Mouse (Mus musculus) left cerebral cortex, adult 2 months (tissue): Measurements from ENCODE around the gene Cnnm2. TPM values are rescaled to one million over a fixed set of nuclear protein-coding genes. Genes with fewer than 3 reads are reported as not detected.
"Not testable (repeated sequence)": the region's sequence is repeated elsewhere in the genome, so short reads cannot be mapped to it uniquely, and the experiment has no call there.

ENCODE experiments used
- DNase-seq, 2 experiments: peaks; one replicate each; pipeline ENCODE4 v3.0.0; 2021 to 2022; ENCODE audit warnings: low spot score in 2 of 2, mixed read lengths in 1 of 2; ENCODE audit errors: extremely low spot score in 1 of 2
- H3K27ac ChIP-seq: fragments of 200-600 bp; 2 replicates; pipeline ENCODE4 v1.8.1; 2022
- H3K4me3 ChIP-seq: fragments of 200-600 bp; 2 replicates; pipeline ENCODE4 v1.8.1; 2022
- CTCF ChIP-seq: fragments of 200-600 bp; IDR thresholded peaks from 2 replicates; pipeline ENCODE4 v1.8.1; 2022; ENCODE audit warnings: antibody characterized with exemption, mild to moderate bottlenecking, moderate library complexity
- intact Hi-C: fragments of 180-260 bp; cut with DNase I; formaldehyde crosslinking; loops from one replicate; pipeline ENCODE4 v1.15.1; 2025
- total RNA-seq, 2 experiments: library from RNA; stranded (reverse); gene quantifications; 2 replicates each; pipeline ENCODE4 v1.2.3; 2021

Gene Cnnm2
- total RNA-seq, 2 experiments from 2014 or later, result 35.7 to 37.3 TPM

DNA sequence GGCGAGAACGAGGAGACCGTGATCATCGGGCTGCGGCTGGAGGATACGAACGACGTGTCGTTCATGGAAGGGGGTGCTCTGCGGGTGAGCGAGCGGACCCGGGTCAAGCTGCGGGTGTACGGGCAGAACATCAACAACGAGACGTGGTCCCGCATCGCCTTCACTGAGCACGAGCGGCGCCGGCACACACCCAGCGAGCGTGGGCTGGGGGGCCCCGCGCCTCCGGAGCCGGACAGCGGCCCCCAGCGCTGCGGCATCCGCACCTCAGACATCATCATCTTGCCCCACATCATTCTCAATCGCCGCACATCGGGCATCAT, 535 bp downstream of the Cnnm2 start:
- no peak for DNase-seq
- H3K27ac ChIP-seq, result peak overlapping the region; percentile 98
- no peak for TF ChIP-seq CTCF
- intact Hi-C loops, result loop anchor here (1.0 to 10.0 kb wide), 4 partner anchors 107 to 280 kb away; no protein-coding TSS in a partner anchor
- peak overlapping the region; percentile 77 for H3K4me3 ChIP-seq

DNA sequence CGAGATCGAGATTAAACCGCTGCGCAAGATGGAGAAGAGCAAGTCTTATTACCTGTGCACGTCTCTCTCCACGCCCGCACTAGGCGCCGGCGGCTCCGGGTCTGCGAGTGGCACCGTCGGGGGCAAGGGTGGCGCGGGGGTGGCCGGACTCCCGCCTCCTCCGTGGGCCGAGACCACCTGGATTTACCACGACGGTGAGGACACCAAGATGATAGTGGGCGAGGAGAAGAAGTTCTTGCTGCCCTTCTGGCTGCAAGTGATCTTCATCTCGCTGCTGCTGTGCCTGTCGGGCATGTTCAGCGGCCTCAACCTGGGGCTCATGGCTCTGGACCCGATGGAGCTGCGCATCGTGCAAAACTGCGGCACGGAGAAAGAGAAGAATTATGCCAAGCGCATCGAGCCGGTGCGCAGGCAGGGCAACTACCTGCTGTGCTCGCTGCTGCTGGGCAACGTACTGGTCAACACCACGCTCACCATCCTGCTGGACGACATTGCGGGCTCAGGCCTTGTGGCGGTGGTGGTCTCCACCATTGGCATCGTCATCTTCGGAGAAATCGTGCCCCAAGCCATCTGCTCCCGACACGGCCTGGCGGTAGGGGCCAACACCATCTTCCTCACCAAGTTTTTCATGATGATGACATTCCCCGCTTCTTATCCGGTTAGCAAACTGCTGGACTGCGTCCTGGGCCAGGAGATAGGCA, 1.0 kb downstream of the Cnnm2 start:
- peak overlapping the region; percentile 98 for H3K27ac ChIP-seq
- intact Hi-C loops, result loop anchor here (5.0 to 10.0 kb wide), 2 partner anchors 202 to 280 kb away; no protein-coding TSS in a partner anchor
- peak overlapping the region; percentile 77 for H3K4me3 ChIP-seq
- TF ChIP-seq CTCF, result no peak
- DNase-seq, result peak; percentile 38 to 43

DNA sequence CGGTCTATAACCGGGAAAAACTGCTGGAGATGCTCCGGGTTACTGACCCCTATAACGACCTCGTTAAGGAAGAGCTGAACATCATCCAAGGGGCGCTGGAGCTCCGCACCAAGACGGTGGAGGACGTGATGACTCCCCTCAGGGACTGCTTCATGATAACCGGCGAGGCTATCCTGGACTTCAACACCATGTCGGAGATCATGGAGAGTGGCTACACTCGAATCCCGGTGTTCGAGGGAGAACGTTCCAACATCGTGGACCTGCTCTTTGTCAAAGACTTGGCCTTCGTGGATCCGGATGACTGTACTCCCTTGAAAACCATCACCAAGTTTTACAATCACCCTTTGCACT, 1.6 kb downstream of the Cnnm2 start:
- intact Hi-C loops, result loop anchor here (5.0 to 10.0 kb wide), 2 partner anchors 202 to 279 kb away; no protein-coding TSS in a partner anchor
- Histone ChIP-seq H3K27ac (peak overlapping the region; percentile 98), H3K4me3 (peak overlapping the region; percentile 77)
- no peak for TF ChIP-seq CTCF
- no peak for DNase-seq

DNA sequence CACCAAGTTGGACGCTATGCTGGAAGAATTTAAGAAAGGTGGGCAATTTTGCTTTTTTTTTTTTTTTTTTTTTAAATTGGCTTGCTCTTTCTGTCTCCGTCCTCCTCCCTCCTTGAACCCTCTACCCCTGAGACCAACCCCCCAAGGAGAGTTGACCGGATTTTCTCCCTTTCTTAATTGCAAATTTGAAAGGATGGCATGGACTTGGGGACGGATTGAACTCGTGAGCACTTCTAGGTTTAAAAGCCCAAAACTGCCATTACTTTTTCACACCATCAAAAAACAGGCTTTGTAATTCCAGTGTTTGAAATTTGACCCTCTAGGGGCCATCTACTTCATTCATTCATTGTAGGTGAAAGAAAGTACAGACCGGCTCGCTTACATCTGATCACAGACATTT, 2.0 kb downstream of the Cnnm2 start:
- H3K4me3 ChIP-seq, result peak overlapping the region; percentile 77
- no peak for TF ChIP-seq CTCF
- peak overlapping the region; percentile 98; the same call in 1 of the 2 replicates for H3K27ac ChIP-seq
- intact Hi-C loops, result loop anchor here (5.0 to 10.0 kb wide), 2 partner anchors 201 to 279 kb away; no protein-coding TSS in a partner anchor
- no peak for DNase-seq

DNA sequence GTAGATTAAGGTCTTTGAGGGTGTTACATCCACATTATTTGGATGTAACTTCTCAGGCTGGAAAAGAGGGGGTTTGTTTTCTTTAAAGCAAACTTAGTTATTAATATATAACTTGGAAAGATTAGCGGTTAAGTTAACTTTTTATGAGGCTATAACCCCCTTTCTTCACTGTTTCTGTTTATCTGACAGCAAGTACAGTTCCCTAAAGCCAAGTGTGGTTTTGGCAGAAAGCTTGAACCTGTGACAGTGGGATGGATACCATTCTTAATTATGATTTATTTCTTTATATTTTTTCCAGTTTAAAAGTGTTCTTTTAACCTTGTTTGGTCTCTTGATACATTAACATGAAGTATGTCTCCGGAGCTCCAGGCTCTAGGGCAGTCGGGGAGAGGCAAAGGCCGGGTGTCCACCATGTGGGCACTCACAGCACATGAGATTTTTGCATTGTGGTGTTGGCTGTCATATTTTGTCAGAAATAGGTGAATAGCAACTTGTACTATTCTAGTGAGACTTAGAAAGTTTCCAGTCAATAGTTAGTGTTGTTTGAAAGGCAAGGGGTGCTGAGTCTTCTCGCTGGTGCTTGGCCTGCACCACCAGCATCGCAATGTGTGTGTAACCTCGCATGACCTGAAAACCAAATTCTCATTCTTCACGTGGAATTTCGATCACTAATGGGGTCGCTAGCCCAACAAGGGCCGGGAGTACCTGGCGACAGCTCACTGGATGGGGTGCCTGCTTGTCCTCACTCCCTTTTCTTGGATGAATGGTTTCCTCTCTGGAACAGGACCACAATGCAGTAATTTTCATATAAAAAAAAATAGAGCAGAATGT, 2.8 kb downstream of the Cnnm2 start:
- Histone ChIP-seq H3K27ac (no peak overlapping the region), H3K4me3 (peak overlapping the region; percentile 77)
- no peak for DNase-seq
- intact Hi-C loops, result loop anchor here (5.0 to 10.0 kb wide), 2 partner anchors 201 to 278 kb away; no protein-coding TSS in a partner anchor
- TF ChIP-seq CTCF, result no peak

DNA sequence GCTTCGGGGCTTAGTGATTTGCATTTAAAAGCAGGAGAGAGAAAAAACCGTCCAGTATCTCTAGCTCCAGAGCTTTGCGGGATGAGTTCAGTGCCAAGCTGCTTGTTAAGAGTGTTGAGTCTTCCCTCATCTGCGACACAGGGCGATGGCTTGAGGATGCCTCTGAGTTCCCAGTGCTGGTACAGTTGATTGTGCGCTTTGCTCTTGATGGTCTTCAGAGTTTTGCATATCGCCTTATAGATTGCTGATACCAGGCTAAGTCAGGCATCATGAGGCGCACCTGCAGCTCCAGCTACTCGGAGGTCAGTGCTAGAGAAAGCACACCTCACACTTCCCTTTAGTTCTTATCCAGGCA, 3.3 kb downstream of the Cnnm2 start:
- Histone ChIP-seq H3K4me3 (peak overlapping the region; percentile 77), H3K27ac (no peak overlapping the region)
- intact Hi-C loops, result loop anchor here (5.0 to 10.0 kb wide), 2 partner anchors 200 to 278 kb away; no protein-coding TSS in a partner anchor
- no peak for TF ChIP-seq CTCF
- DNase-seq, result no peak

DNA sequence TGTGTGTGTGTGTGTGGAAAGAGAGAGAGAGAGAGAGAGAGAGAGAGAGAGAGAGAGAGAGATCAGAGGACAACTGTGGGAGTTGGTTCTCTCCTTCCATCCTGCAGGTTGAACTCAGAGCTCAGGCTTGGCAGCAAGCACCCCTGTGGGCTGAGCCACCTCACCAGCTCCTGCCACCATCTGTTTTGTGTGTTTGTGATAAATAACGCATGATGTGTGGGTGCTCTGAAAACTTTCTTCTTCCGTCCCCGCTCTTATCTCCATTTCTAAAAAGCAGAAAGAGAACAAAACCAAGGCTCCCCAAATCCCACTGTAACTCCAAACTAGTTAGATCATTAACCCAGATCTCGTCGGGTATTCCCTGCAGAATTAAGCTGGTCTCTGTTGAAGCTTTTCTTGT, 4.7 kb downstream of the Cnnm2 start:
- Histone ChIP-seq H3K4me3 (peak overlapping the region; percentile 29), H3K27ac (no peak overlapping the region)
- intact Hi-C loops, result loop anchor here (10.0 kb wide), 1 partner anchor 199 kb away; no protein-coding TSS in a partner anchor
- no peak for TF ChIP-seq CTCF
- no peak for DNase-seq

DNA sequence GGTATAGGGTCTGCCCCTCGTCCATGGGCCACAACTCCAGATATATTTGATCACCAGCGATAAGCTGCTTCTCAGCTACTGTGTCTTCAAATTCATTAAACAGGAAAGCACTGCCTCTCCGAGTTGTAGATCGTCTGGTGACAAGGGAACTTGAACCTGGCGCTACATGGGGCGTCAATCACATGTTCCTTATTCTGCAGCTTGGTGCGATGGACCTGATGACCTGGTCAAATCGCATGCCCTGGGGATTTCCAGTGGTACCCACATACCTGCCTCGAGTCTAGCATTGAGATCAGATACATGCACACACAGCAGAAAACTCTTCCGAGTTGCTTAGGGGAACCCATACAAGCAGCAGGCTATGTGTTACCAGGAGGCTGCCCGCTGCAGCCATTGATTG, 8.4 kb downstream of the Cnnm2 start:
- intact Hi-C loops, result loop anchor here (10.0 kb wide), 1 partner anchor 195 kb away; no protein-coding TSS in a partner anchor
- Histone ChIP-seq H3K27ac (no peak overlapping the region), H3K4me3 (no peak overlapping the region)
- TF ChIP-seq CTCF, result no peak
- DNase-seq, result no peak

DNA sequence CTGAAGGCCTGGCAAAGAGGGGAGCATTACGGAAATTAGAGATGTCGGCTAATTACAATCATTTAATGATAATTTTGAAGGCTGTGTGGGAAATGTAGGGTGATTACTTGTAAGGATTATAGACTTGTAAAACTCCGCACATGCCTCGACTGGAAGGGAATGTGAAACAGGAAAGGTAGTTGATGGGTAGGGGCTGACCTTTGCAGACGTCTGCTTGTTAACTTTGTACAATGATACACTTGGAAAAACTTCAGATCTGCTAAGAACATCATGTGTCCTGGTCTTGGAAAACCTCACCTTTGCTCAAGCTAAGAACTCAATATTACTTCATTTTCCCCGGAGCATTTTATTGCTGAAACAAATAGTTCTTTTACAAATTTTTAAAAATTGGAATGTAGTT, 10.4 kb downstream of the Cnnm2 start:
- no peak for DNase-seq

DNA sequence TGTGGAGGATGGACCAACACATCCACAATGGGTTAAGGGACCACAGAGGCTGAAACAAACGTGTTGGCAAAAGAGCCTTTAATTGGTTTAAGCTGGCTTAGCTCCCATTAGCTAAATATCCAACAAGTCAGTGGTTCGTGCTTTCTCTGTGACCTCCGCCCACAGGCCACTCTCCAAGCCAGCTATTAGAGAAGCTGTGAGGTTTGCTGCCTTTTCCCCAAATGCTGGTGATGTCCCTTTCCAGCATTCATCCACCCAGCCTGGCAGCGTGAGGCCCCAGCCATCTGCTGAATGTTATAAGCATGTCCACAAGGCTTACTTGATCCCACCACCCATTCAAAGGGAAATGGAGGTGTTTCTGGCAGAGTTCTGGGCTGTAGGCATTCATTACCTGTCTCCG, 15.0 kb downstream of the Cnnm2 start:
- Histone ChIP-seq H3K27ac (no peak overlapping the region), H3K4me3 (no peak overlapping the region)
- no peak for TF ChIP-seq CTCF
- DNase-seq, result no peak
- intact Hi-C loops, result no loop called here

More for the DNA sequence above, 10.4 kb downstream of the Cnnm2 start:
- intact Hi-C loops, result no loop called here
- Histone ChIP-seq H3K27ac (no peak overlapping the region), H3K4me3 (no peak overlapping the region)
- TF ChIP-seq CTCF, result no peak

DNA sequence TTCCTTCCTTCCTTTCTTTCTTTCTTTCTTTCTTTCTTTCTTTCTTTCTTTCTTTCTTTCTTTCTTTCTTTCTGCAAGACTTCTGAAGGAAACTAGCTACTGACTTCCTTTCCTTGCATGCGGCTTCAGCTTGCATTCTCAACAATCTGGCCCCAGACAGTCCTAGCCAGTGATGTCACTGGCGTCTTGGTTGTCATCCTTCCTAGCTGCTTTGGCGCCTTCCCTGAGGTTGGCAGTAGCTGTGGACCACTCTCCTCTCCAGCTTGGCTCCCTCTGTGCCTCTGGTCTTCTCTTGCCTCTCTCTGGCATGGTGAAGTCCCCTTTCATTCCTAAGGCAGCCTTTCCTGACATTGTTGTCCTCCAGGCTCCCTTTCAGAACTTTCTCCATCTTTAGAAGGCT, 15.5 kb downstream of the Cnnm2 start:
- H3K4me3 ChIP-seq, result no peak overlapping the region
- no peak for DNase-seq
- intact Hi-C loops, result no loop called here
- TF ChIP-seq CTCF, result no peak
- no peak overlapping the region for H3K27ac ChIP-seq

DNA sequence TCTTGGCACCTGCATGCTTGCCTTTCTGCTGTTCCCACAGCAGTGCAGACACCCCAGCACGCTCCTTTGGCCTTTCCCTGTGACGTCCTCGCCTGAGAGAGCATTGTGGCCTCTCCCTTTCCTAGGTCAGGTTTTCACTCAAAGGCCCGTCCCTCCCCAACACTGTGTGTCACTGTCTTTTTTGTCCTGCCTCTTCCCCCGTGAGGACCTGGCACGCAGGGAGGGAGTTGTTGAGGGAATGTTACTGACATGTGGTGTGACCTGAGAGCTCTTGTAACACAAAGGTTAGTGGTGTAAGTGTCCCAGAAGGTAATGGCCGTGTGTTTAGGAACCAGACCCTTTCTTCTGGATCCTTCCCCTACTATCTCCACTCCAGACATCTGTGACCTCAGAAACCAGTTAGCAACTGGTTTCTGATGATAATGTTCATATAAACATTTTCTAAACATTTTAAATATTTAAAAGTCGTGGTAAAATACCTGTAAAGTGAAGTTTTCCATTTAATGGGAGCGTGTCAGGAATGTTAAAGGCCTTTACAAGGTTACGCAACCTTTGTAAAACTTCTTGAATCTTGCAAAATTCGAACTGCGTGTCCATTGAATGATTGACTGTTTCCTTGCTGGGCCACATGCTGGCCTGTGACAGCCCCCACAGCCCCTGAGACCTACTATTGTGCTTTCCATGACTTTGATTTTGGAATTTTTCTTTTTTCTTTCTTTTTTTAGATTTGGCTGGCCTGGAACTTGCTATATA, 16.7 kb downstream of the Cnnm2 start:
- no peak for TF ChIP-seq CTCF
- no peak for DNase-seq
- intact Hi-C loops, result no loop called here
- Histone ChIP-seq H3K4me3 (no peak overlapping the region), H3K27ac (no peak overlapping the region)

DNA sequence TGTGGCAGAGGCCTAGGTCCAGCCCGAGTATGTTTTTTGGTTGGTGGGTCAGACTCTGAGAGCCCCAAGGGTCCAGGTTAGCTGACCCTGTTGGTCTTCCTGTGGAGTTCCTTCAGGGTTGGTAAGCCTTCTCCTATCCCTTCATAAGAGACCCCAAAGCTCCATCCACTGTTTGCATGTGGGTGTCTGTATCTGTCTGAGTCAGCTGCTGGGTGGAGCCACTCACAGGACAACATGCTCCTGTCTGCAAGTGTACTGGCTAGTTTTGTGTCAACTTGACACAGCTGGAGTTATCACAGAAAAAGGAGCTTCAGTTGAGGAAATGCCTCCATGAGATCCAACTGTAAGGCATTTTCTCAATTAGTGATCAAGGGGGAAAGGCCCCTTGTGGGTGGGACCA, 17.7 kb downstream of the Cnnm2 start:
- DNase-seq, H3K4me3 ChIP-seq, H3K27ac ChIP-seq, intact Hi-C loops: not testable (repeated sequence)
